Mouse (Mus musculus): ENCODE data around the gene B020004J07Rik. TPM values are rescaled to one million over a fixed set of nuclear protein-coding genes. Genes with fewer than 3 reads are reported as not detected.
"Not testable (repeated sequence)": the region's sequence is repeated elsewhere in the genome, so short reads cannot be mapped to it uniquely, and the experiment has no call there.

The B020004J07Rik gene
- not detected for total RNA-seq (2022)

DNA sequence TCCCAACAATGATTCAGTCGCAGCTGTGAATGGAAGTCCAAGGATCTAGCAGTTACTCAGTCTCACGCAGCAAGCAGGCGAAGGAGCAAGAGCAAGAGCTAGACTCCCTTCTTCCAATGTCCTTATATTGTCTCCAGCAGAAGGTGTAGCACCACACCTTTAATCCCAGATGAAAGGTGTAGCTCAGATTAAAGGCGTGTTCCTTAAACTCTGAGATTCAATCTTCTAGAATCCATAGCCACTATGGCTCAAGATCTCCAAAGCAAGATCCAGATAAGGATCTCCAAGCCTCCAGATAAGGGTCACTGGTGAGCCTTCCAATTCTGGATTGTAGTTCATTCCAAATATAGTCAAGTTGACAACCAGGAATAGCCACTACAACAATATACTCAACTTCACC is at the start of gene B020004J07Rik:
Gene B020004J07Rik, minus strand, starts transcription at position 101 of the 400 bp plus-strand sequence.
- DNase-seq (ENCODE audit: low spot score in 2 of 2): not testable (repeated sequence)

DNA sequence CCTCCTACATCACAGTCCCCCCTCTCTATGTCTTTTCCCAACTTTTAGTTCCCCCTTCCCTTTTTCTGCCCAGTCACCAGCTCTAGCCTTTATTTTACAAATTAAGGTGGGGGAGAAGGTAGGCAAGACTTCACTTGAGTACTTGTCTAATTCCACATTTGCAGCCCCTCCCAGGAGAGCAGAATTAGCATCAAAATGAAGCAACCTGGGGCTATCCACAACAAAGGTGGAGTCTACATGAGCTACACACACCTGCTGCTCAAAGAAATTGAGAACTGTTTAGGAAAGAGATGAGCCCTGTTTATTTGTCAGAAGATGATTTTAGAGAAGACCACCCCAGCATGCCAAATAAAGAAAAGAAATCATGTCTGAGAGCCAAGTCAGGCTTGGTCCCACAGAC is 45.6 kb upstream of the B020004J07Rik start:
- no peak for DNase-seq (ENCODE audit: low spot score in 2 of 2)

DNA sequence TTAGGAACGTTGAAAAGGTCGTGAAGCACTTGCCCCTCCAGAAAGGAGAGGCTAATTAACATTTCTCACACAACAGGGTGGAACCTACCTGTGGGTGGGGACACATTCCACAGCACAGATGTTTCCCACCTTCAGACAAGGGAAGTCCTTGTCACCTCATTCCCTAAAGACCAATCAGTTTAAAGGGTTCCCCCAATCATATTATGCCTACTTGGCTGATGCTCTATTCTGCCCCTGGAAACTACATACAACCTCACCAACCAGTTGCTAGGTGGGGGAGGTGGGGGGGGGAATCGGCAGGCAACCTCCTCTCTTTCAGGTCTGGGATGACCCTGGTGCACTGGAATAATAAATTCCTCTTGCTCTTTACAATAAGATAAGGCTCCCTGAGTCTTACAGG is 39.8 kb upstream of the B020004J07Rik start:
- no peak for DNase-seq (ENCODE audit: low spot score in 2 of 2)

DNA sequence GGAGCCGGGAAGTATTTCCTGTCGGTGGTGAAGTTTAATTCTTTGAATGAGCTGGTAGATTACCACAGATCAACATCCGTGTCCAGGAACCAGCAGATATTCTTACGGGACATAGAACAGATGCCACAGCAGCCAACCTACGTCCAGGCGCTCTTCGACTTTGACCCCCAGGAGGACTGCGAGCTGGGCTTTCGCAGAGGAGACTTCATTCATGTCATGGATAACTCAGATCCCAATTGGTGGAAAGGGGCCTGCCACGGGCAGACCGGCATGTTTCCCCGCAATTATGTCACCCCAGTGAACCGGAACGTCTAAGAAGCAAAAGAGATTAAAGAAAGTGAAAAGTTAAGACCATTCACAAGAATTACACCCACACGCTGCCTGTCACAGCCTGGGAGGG is 31.9 kb upstream of the B020004J07Rik start:
- not testable (repeated sequence) for DNase-seq (ENCODE audit: low spot score in 2 of 2)

DNA sequence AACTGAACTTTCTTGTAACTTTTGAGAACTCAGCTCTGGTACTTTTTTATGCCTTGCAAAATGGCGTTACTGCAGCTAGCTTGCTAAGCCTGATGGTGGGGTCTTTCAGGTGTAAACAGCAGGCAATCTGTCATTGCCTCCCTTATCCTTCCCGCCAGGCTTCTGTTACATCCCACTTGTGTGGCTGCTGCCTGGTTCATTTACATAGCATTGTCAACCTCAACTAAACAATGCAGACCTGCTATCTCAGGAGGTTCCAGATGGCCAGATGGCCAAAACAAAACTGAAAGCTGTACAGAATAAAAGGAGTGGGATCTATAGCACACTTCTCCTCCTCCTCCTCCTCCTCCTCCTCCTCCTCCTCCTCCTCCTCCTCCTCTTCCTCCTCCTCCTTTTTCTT is 28.2 kb upstream of the B020004J07Rik start:
- not testable (repeated sequence) for DNase-seq (ENCODE audit: low spot score in 2 of 2)

DNA sequence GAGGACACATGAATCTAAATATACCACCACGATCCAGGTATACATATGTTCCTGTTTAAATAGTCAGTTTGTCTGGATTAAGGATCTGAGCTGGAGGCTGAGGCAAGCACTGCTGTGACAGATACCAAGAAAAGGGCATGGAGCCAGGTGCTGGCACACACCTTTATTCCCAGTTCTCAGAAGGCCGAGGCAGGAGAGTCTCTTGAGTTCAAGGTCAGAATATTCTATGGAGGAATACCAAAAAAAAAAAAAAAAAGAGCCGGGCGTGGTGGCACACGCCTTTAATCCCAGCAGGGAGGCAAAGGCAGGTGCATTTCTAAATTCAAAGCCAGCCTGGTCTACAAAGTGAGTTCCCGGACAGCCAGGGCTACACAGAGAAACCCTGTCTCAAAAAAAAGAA is 18.5 kb upstream of the B020004J07Rik start:
- DNase-seq (ENCODE audit: low spot score in 2 of 2): no peak

DNA sequence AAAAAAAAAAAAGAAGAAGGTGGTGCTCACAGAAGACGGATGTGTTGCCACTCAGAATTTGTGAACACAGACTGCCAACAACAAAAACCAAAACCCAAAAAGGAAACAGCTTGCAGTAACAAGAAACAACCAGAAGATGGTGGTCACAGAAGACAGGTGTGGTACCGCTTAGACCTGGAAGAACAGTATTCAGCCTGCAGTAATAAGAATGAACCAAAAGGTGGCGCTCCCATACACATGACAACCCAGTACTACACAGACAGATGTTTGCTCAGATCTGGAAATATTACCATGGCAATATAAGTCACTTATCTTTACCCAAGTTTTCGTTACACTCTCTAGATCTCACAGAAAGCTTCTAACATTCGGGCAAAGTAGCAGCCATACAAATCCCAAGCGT is 17.1 kb upstream of the B020004J07Rik start:
- no peak for DNase-seq (ENCODE audit: low spot score in 2 of 2)

DNA sequence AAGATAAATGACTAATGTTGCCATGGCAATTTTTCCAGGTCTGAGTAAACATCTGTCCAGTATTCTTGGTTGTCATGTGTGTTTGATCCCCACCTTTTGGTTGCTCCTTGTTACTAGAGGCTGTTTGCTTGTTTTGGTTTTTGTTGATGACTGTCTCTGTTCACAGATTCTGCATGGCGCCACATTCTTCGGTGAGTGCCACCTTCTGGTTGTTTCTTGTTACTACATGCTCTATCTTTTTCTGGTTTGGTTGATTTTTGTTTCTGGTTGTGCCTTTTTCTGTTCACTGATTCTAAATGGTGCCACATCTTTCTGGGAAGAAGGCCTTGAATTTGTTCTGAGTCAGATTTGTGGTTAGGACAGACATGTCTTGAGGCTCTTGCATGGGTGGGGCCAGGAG is 7.1 kb upstream of the B020004J07Rik start:
- DNase-seq (ENCODE audit: low spot score in 2 of 2): no peak

Other genes with a start within 250 kb of the B020004J07Rik start
- gene Leprot, start 196.3 kb downstream of the B020004J07Rik start, total RNA-seq (2022): 10 to 100 TPM in 1 of 4 experiments, 1 to 10 TPM in 3; 6.4 to 10.2 (median 8.4) TPM
- gene Lepr, start 126.6 kb downstream of the B020004J07Rik start, total RNA-seq (2022): 1 to 10 TPM in 3 of 4 experiments, under 1 TPM in 1; 0.85 to 4.2 (median 1.8) TPM
- gene C130073F10Rik, start 49.8 kb upstream of the B020004J07Rik start, total RNA-seq (2022): not detected
- gene Gm12800, start 65.1 kb upstream of the B020004J07Rik start, total RNA-seq (2022): not detected
- not detected for gene Gm12794, start 96.4 kb upstream of the B020004J07Rik start, total RNA-seq (2022)
- gene Gm12790, start 137.0 kb upstream of the B020004J07Rik start, total RNA-seq (2022): not detected
- gene Gm12789, start 142.6 kb upstream of the B020004J07Rik start, total RNA-seq (2022): not detected
- gene Pde4b, start 243.5 kb upstream of the B020004J07Rik start, total RNA-seq (2022): 100 to 1,000 TPM in 1 of 4 experiments, 10 to 100 TPM in 3; 53.6 to 108 (median 62.0) TPM

Measured in gastrocnemius, adult 8-10 months (tissue).